In the genomic region with DNA sequence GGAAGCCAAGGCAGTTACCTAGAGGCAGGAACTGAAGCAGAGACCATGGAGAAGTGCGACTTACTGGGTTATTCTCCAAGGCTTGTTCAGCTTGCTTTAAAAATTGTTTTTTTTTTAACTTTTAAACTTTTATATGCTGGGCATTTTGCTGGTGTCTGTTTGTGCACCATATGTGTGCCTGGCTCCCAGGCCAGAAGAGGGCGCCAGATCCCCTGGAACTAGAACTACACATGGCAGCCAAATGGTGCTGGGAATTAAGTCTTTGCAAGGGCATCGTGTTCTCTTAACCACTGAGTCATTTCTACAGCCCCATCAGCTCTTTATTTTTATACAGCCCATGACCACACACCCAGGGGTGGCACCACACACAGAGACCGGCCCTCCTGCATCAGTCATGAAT, we compare ENCODE assay signal across 12 mouse cellular contexts.
DNase-seq lines count a peak whose midpoint lies in the region; TF ChIP-seq lines count a peak whose summit lies in the region.
"Had no signal": no experiment of that assay in that cellular context is flagged by ENCODE, and none has a peak within 500 bp of the region (broad histone marks: within the 10 kb centered on the region; RNA-seq: fewer than 3 reads in every experiment).

No protein-coding gene starts in this region.

- TF ChIP-seq POLR2A in small intestine, adult 2 months (IDR thresholded peaks at IDR 0.05; ENCODE audit: low read depth, low read length), result no peak

- no peak overlapping the region for H3K4me3 ChIP-seq in left cerebral cortex, adult 2 months
- H3K4me3 ChIP-seq in small intestine, adult 2 months (ENCODE audit: low read depth, low read length), result no peak overlapping the region
- H3K4me3 ChIP-seq: embryonic facial prominence, embryonic 15.5 days had no signal

- no peaks in the 10 kb centered on the region for H3K27me3 ChIP-seq in small intestine, adult 2 months (ENCODE audit: control insufficient read depth, insufficient read depth, low read length)
- H3K27me3 ChIP-seq: embryonic facial prominence, embryonic 15.5 days had no signal

- no peak overlapping the region for H3K27ac ChIP-seq in left cerebral cortex, adult 2 months
- no peak overlapping the region for H3K27ac ChIP-seq in small intestine, adult 2 months (ENCODE audit: insufficient read depth, low read depth, low read length)
- H3K27ac ChIP-seq: embryonic facial prominence, embryonic 15.5 days had no signal

- intact Hi-C loops in left cerebral cortex, adult 2 months (cut with DNase I), result loop anchor here (10.0 kb wide), 1 partner anchor 356 kb away; no protein-coding TSS in a partner anchor
- intact Hi-C loops in left cerebral cortex, postnatal 10 days (cut with DNase I), result no loop called here

- WGBS in small intestine, adult 2 months, result 47% methylated on average over 4 of the region's 4 CpGs

- no peaks in the 10 kb centered on the region for H3K36me3 ChIP-seq in small intestine, adult 2 months (ENCODE audit: control insufficient read depth, insufficient read depth, low read length)
- H3K36me3 ChIP-seq: embryonic facial prominence, embryonic 15.5 days had no signal

- peak; percentile 25 for DNase-seq in adrenal gland, postnatal 10 days
- no peak for DNase-seq in adrenal gland, adult 8-10 months
- DNase-seq in left cerebral cortex, adult 2 months (ENCODE audit: extremely low spot score in 1 of 2, low spot score in 2 of 2), result no peak
- no peak for DNase-seq in left cerebral cortex, postnatal 10 days (ENCODE audit: extremely low spot score in 1 of 2, low spot score in 2 of 2)
- DNase-seq in thymus, postnatal 0 days (ENCODE audit: low spot score), result peak; percentile 6
- DNase-seq in thymus, postnatal 10 days (ENCODE audit: low spot score in 2 of 2), result no peak
- DNase-seq in spleen, adult 12 weeks (ENCODE audit: low spot score), result no peak
- DNase-seq: cerebellum, postnatal 14 days; heart, postnatal 14 days; lung, adult 18-20 months had no signal

- H3K4me1 ChIP-seq in small intestine, adult 2 months (ENCODE audit: control insufficient read depth, insufficient read depth, insufficient read length, low read length), result no peaks in the 10 kb centered on the region
- H3K4me1 ChIP-seq: embryonic facial prominence, embryonic 15.5 days had no signal

- TF ChIP-seq CTCF in left cerebral cortex, adult 2 months (IDR thresholded peaks at IDR 0.05), result peak; percentile 3; the same call in 1 of the 2 replicates
- TF ChIP-seq CTCF in small intestine, adult 2 months (IDR thresholded peaks at IDR 0.05; ENCODE audit: extremely low read depth, insufficient read length, insufficient replicate concordance, low read depth, low read length), result peak; percentile 49; the same call in 1 of the 2 replicates

Comparison
In these comparisons a context has a peak if more than half of its experiments do, and no peak if none do; other contexts are left out.
1. DNase-seq: peak in adrenal gland, postnatal 10 days (single experiment) and thymus, postnatal 0 days (single experiment); none in adrenal gland, adult 8-10 months (single experiment), left cerebral cortex, adult 2 months (0 of 2), left cerebral cortex, postnatal 10 days (0 of 2), thymus, postnatal 10 days (0 of 2) and spleen, adult 12 weeks (single experiment).